Mouse (Mus musculus) MN1 (cell line): Measurements from ENCODE around the gene Ccdc113.
A peak's percentile ranks its signal among the peaks of the same experiment; 100 is the strongest.

Experiments used
- DNase-seq: peaks from one replicate; pipeline ENCODE4 v3.0.0-alpha.2; 2016; ENCODE audit warnings: low spot score

Ccdc113 gene

DNA sequence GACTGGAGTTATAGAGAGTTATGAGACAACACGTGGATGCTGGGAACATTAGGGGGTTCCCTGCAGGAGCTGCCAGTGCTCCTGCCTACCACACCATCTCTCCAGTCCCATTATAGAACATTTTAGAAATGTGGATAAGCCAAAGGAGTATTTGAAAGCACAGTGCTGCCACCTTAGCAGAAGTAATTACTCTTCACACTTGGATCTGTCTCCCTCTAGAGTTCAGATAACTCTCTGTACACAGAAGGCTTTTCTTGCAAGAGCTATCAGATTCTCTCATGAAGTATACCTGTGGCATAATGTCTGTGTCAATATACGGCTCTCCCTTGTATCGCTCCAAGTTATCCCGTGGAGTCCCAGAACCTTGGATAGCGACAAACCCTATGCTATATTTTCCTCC lies 5.6 kb downstream of the Ccdc113 start:
- no peak for DNase-seq

GRCm38 (mm10) chr8:95542191-95542590 lies 8.3 kb downstream of the Ccdc113 start:
- no peak for DNase-seq

DNA sequence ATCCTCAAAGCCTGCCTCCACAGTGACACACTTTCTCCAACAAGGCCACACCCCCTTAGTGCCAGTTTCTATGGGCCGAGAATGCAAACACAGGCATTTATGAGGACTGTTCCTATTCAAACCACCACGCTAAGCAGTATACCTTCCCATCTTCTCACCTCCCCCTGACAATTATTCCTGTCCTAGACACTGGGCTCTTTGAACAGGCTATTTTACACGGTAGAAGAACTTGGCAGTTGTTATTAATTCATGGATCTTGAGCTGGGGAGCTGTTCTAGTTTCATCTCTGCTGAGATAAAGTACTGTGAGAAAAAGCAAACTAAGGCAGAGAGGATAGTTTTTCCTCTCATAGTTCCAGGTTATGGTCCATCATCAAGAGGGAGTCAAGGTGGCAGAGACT lies 9.2 kb downstream of the Ccdc113 start:
- no peak for DNase-seq

GRCm38 (mm10) chr8:95545815-95546214 lies 11.9 kb downstream of the Ccdc113 start:
- DNase-seq = no peak

DNA sequence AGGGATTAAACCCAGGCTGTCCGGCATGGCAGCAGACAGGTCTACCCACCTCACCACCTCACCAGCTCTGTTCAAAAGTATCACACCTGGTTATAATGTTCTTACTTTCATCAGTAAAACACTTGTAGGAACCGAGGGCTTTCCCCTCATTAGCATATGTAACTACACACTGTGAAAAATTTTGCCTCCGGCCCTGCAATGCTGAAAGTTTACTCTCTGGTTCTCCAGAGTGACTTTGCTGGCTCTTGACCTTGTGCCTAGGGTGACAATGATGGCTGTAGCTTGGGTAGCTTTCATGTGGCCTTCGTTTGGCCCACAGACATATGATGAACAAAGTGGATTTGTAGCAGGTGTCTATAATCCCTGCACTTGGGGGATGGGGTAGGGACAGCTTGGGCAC lies 13.1 kb downstream of the Ccdc113 start:
- no peak for DNase-seq

DNA sequence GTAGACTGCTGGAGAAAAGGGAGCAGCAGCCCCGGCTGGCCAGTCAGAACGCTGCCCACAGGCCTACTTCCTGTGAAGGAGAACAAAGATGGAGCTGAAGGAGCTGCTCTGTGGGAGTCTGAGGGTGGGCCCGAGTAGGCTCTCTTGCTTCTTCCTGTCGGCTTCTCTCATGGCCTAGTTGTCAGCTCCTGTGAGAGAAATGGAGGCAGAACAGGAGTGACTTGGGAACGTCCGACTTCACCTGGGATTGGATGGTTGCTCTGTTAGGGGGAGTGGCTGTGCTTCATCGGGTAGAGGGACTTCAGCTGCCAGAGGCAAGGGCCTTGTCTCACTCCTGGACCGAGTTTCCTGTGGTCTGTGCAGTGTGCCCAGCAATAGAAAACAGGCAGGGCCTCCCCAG lies 14.0 kb downstream of the Ccdc113 start:
- DNase-seq = no peak

- DNase-seq = no peak
Measured at GRCm38 (mm10) chr8:95549871-95550829, 16.3 kb downstream of the Ccdc113 start.

DNA sequence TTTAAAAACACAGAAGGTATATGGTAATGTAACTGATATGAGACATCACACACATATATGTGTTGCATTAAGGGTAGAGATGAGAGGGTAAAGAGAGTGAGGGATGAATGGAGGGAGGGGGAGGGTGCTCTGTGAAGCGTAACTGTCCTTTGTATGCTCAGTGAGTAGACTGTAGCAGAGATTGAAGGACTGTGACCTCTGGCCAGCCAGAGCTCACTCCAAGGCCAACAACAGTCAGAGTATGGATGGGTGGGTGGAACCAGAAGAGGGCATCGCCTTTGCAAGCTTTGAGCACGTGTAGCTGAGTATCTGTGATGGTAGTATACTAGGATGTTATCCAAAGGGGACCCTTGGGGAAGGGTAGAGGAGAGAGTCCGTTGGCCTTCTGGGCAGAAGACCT lies 17.7 kb downstream of the Ccdc113 start:
- no peak for DNase-seq

DNA sequence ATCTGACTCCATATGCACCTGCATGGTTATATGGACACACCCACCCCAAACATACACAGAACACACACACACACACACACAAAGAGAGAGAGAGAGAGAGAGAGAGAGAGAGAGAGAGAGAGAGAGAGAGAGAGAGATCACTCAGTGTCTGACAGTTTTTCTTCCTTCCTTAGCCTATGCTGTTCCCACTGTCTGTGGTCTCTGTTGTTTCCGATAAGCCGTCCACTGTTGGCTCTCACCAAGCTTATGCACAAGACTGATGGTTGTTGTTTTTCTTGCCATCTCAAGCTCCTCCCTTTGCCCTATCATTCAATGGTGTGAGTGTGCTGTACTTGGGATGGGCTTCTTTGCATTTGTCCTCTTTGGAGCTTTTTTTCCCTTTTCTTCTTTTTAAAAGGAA lies 22.1 kb downstream of the Ccdc113 start:
- DNase-seq = no peak

DNA sequence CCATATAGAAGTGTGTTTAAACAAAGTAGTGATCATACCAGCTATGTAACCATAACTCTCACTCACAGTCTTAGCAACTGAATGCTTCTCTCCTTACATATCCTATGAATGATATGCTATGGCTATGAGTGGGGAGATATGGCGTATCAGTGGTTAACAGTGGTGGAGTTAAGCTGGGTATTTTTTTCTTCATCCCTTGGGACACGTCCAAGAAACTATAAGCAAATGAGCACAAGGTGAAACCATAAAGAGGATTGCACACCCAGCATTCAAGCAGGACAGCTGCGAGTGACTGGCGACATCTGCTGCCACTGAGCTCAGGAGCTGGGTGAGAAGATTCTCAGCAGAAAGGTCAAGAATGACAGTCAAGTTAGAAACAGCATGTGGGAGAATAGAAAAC lies 32.3 kb downstream of the Ccdc113 start:
- DNase-seq = no peak

- DNase-seq = no peak
Measured at GRCm38 (mm10) chr8:95566809-95567208, 32.9 kb downstream of the Ccdc113 start.

GRCm38 (mm10) chr8:95573146-95573545 lies 39.3 kb downstream of the Ccdc113 start:
- DNase-seq = no peak

DNA sequence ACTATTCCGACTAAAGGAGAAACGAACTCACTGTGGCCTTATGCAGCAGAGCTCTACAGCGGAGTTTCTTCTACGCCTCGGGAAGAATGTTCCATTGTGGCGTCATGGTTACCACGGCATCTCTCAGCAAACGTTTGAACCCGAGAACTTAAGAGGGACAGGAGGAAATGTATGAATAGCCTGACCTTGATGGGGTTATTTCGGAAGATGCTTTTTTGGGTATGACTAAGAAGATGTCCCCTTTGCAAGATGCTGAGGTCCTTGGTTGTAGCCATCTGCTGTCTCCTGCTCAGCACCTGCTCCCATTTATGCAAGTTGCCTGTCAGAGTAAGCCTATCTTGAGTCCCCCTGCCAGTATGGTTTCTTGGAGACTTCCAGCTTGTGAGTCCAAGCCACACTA lies 42.4 kb downstream of the Ccdc113 start, which contains the start of gene Prss54:
Gene Prss54, minus strand, starts transcription at position 101 of the 400 bp plus-strand sequence.
- no peak for DNase-seq

DNA sequence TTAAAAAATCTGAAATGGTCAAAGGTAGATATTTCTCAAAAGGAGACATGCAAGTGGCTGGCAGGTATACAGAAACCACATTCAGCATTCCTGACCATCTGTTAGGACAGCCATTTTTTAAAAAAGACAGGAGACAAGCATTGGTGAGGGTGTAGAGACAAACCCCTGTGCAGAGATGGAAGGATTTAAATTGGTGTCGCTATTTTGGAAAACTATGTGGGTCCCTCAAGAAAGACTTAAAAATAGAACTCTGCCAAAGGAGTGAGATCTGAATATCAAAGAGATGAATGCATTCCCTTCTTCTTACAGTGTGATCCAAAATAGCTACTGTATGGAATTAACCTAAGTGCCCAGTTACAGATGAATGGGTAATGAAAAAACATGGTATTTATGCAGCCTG lies 53.5 kb downstream of the Ccdc113 start:
- no peak for DNase-seq

DNA sequence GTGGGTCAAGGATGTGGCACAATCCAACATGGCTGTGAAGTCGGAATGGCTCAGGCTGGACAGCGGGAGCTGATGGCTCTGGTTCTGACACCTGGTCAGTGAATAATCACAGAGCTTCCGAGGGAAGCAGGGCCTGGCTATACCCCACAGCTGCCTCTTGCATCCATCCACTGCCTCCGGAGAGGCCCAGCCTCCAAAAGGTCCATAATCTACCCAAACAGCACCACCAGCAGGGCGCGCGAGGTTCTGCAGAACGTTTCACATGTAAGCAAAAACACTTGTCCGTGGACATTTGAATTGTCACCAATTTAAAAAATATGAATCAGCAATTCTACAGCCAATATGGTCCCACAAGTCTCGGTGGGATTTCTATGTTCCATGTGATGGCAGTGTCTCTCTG lies 55.4 kb downstream of the Ccdc113 start:
- DNase-seq = no peak

DNA sequence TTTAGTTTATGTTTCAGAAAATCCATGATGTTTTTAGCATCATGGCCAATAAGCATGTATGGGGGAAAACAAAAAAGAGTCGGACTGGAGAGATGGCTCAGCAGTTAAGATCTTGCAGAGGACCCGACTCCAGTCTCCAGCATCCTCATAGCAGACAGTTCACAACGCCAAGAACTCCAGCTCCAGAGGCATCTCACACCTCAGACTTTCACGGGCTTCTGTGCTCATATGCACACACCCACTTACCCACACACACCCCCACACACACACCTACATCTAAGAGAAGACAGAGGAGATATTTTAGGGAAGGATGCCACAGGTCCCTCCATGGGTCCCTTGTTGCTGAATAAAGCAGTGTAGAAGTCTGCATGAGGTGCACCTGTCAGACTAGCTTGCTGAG lies 56.7 kb downstream of the Ccdc113 start:
- no peak for DNase-seq

GRCm38 (mm10) chr8:95592131-95592780 lies 58.4 kb downstream of the Ccdc113 start:
- DNase-seq = no peak

DNA sequence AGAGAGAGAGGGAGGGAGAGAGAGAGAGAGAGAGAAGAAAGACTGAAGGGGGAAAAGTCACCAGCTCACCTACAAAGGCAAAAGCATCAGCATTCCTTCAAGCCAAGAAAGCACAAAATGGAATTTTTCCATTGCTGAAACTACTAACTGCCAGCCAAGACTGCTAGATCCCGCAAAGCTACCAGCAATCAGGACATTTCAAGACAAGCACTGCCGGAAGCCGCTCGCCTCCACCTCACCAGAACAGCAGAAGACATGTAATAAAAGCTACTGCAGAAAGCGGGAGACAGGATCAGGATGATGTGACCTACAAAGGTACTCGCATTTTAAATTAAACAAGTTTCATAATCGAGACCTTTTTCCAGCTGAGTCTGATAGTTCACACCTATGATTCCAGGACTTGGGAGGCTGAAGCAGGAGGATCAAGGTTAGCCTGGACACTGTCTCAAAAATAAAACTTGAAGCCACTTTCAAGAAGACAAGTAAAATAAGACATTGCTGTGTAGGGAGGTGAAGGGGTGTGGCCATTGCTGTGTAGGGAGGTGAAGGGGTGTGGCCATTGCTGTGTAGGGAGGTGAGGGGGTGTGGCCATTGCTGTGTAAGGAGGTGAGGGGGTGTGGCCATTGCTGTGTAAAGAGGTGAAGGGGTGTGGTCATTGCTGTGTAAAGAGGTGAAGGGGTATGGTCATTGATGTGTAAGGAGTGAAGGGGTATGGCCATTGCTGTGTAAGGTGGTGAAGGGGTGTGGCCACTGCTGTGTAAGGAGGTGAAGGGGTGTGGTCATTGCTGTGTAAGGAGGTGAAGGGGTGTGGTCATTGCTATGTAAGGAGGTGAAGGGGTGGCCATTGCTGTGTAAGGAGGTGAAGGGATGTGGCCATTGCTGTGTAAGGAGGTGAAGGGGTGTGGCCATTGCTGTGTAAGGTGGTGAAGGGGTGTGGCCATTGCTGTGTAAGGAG lies 59.8 kb downstream of the Ccdc113 start:
- no peak for DNase-seq

DNA sequence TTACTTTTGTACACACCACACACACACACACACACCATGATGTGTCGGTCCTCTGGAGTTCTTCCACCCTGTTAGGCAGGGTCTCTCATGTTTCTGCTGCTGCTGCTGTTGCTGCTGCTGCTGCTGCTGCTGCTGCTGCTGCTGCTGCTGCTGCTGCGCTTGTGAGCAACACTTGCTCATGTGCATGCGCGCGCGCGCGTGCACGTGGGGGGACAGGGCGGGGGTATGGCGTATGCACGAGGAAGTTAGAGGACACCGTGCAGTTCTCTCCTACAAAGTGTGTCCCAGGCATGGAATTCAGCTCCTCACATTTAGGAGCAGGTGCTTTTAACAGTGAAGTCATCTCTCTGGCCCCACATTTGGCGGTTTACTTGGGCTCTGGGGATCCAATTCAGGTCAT lies 61.2 kb downstream of the Ccdc113 start:
- no peak for DNase-seq

GRCm38 (mm10) chr8:95596841-95597241 lies 63.0 kb downstream of the Ccdc113 start:
- no peak for DNase-seq

- DNase-seq = peak; percentile 48
Measured at GRCm38 (mm10) chr8:95599861-95600260, 66.0 kb downstream of the Ccdc113 start.

- no peak for DNase-seq
Measured at GRCm38 (mm10) chr8:95601306-95601705, 67.4 kb downstream of the Ccdc113 start.
